Mouse (Mus musculus) megakaryocyte, embryonic 14.5 days (primary cell): ENCODE data around the gene Hoxc9. TPM values are rescaled to one million over a fixed set of nuclear protein-coding genes. Genes with fewer than 3 reads are reported as not detected.

Experiments
- H3K27me3 ChIP-seq: replicated peaks from 2 replicates; pipeline ENCODE3; 2012; ENCODE audit warnings: inconsistent platforms
- H3K36me3 ChIP-seq: replicated peaks from 2 replicates; pipeline ENCODE3; 2012; ENCODE audit warnings: low read length, inconsistent platforms, mixed read lengths
- H3K4me1 ChIP-seq: 2 replicates; pipeline ENCODE4 v1.6.1; 2012; ENCODE audit warnings: inconsistent platforms
- H3K4me3 ChIP-seq: replicated peaks from 2 replicates; pipeline ENCODE3; 2012; ENCODE audit warnings: moderate library complexity, mild to moderate bottlenecking, inconsistent platforms
- H3K9me3 ChIP-seq: 2 replicates; pipeline ENCODE4 v1.6.1; 2012; ENCODE audit warnings: inconsistent platforms
- FLI1 ChIP-seq: IDR thresholded peaks from 2 replicates; pipeline ENCODE4 v1.6.1; 2012; ENCODE audit warnings: low read length, inconsistent platforms, mixed read lengths
- GATA1 ChIP-seq: IDR thresholded peaks from 3 replicates; pipeline ENCODE4 v1.6.1; 2012; ENCODE audit warnings: mixed read lengths, low read length, inconsistent platforms, borderline replicate concordance
- polyA plus RNA-seq: library from polyadenylated mRNA; stranded (reverse); fragments of >175 nt; gene quantifications from 2 replicates; pipeline ENCODE4 v1.2.3, GENCODE M21; 2012; ENCODE audit warnings: low replicate concordance; ENCODE audit not compliant: insufficient read depth

The Hoxc9 gene
- polyA plus RNA-seq, 1 experiment: not detected

DNA sequence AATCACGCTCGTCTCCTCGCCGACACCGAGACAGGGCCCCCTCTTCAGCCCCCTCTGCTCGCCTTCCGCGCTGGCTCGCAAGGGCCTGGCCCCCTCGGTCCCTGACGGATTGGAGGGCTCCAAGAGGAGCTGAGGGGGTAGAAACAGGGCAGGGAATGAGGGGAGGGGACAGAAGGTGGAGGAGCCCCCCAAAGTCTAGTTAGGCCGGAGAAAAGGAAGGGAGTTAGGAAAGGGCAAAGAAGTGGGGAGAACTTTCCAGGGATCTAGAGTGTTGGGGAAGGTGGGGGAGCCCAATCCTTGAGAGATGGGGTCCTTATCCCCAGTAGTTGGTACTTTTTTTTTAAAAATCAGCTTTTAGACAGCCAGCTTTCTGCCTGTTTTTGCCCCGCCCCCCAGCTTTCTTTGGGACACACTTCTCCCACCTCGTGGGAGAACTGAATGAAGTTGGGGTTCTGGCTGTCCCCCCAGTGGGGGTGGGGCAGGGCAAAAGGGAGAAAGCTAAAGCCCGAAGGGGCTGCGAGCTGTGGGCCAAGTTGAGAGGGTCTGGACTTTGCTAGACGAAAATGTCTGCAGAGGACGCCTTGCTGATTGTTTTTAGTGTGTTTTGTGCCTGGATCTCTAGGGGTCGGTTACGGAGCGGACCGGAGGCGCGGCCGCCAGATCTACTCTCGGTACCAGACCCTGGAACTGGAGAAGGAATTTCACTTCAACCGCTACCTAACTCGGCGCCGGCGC lies 34.0 kb downstream of the Hoxc9 start:
- no peak for TF ChIP-seq GATA1
- no peak for TF ChIP-seq FLI1
- H3K27me3 ChIP-seq: peaks cover 98% of the 10 kb centered on the region
- no peaks in the 10 kb centered on the region for H3K9me3 ChIP-seq
- H3K4me3 ChIP-seq: no peak overlapping the region
- no peaks in the 10 kb centered on the region for H3K36me3 ChIP-seq
- peaks cover 31% of the 10 kb centered on the region for H3K4me1 ChIP-seq

DNA sequence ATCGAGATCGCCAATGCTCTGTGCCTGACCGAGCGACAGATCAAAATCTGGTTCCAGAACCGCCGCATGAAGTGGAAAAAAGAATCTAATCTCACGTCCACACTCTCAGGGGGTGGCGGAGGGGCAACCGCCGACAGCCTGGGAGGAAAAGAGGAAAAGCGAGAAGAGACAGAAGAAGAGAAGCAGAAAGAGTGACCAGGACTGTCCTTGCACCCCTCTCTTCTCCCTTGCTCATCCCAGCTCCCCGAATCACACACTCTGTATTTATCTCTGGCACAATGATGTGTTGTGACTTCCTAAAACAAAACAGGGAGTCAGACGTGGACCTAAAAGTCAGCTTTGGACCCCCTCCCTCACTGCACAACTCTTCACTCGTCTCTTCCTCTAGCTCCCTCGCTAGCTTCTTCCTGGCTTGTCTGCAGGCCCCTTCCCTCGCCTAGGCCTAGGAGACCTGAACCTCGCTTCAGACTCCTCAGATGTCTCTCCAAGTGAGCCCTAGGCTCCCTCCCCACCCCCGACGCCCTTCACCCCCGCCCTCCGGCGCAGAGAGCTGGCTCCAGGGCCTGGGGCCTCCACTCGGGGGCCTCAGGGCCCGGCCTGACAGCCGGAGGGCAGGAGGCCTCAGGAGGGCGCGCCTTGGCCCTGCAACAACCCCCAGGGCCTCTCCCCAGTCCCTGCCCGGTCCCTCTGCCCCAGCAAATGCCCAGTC lies 34.8 kb downstream of the Hoxc9 start:
- TF ChIP-seq FLI1 (no peak), GATA1 (no peak)
- H3K4me3 ChIP-seq: no peak overlapping the region
- H3K4me1 ChIP-seq: peaks cover 31% of the 10 kb centered on the region
- H3K27me3 ChIP-seq: peaks cover 98% of the 10 kb centered on the region
- no peaks in the 10 kb centered on the region for H3K9me3 ChIP-seq
- no peaks in the 10 kb centered on the region for H3K36me3 ChIP-seq

DNA sequence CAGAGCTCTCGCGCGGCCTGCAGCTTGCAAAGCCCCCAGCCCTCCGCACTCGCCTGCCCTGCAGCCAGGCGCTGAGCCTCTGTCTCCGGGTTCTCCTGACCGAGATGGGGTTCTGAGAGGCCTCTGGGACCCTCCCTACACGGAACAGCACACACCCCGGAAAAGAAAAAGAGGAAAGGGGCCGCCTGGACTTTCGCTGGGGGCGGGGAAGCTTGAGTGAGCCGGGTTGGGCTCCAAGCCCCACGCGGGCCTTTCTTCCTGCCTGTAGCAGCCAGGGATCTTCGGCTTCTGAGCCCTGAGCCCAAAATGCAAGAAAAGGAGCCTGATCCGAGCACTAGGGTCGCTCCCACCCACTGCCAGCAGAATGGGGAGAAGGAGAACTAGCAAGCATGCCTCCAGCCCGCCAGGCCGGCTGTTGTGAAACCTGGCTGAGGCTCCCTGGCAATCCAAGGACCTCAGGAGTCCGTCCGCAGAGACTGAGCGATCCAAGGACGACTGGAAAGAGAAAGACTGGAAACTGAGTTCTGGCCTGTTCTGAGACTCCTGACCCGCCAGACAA lies 35.8 kb downstream of the Hoxc9 start:
- Histone ChIP-seq H3K4me3 (no peak overlapping the region), H3K36me3 (no peaks in the 10 kb centered on the region), H3K4me1 (peaks cover 31% of the 10 kb centered on the region), H3K27me3 (peaks cover 98% of the 10 kb centered on the region), H3K9me3 (no peaks in the 10 kb centered on the region)
- TF ChIP-seq FLI1: no peak
- TF ChIP-seq GATA1: no peak

DNA sequence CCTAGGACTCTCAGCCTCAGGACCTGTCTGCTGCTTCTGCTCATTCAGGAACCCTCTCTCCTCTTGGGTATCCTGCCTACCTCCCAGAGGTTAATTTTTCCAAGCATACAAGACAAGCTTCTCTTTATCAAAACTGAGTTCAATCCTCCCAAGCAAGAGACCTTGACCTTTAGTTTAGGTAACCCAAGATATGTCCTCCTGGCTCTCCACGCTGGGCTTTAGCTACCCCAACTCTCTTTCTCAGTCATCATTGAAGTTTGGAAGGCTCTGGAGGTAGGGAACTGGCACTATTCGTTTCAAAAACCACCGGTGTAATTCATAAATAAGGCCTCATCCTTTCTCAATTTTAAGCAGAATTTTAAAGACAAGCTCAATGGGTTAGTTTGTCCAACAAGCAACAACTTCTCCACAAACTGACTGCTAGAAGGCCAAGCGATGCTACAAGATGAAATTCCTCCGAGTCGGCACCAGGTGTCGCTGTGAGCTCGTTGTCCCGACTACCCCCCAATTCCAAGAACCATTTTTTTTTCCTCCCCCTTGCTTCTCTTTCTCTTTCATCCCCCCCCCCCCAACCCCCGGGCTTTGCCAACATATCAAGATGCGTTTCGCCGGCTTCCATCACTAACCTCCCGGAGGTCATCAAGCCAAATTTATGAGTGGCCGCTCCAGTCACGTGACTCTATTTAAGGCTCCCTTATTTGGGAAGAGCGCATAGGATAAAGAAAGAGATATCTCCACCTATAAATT lies 37.2 kb downstream of the Hoxc9 start:
- Histone ChIP-seq H3K36me3 (no peaks in the 10 kb centered on the region), H3K4me1 (peaks cover 31% of the 10 kb centered on the region), H3K9me3 (no peaks in the 10 kb centered on the region), H3K4me3 (peak overlapping the region; percentile 59), H3K27me3 (peaks cover 98% of the 10 kb centered on the region)
- TF ChIP-seq GATA1 (no peak), FLI1 (no peak)

DNA sequence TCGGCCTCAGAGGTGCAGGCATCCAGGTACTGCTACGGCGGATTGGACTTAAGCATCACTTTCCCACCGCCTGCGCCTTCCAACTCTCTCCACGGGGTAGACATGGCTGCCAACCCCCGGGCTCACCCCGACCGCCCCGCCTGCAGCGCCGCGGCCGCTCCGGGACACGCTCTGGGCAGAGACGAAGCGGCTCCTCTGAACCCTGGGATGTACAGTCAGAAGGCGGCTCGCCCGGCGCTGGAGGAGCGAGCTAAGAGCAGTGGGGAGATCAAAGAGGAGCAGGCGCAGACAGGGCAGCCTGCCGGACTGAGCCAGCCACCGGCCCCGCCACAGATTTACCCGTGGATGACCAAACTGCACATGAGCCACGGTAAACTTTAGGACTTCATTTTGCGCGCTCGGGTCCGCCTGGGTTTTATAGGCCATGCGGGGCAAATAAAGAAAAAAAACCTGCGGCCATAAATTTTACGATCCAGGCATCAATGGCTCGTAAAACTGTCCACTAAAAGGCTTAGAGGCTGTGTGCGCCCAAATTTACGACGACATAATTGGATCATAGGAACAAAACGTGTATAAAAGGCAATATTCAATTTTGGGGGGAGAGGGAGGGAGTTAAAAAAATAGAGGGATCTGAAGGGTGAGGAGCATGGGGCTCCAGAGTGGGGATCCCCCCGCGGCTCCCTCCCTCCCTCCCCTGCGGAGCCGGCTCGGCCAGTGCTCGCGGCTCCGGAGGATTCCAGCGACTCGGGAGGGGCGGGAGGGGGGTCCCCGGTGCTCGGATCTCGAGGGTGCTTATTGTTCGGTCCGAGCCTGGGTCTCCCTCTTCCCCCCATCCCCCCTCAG lies 38.1 kb downstream of the Hoxc9 start:
- Histone ChIP-seq H3K36me3 (no peaks in the 10 kb centered on the region), H3K4me3 (peak overlapping the region; percentile 82), H3K4me1 (peaks cover 34% of the 10 kb centered on the region), H3K9me3 (no peaks in the 10 kb centered on the region), H3K27me3 (peaks cover 99% of the 10 kb centered on the region)
- TF ChIP-seq FLI1 (no peak), GATA1 (no peak)

DNA sequence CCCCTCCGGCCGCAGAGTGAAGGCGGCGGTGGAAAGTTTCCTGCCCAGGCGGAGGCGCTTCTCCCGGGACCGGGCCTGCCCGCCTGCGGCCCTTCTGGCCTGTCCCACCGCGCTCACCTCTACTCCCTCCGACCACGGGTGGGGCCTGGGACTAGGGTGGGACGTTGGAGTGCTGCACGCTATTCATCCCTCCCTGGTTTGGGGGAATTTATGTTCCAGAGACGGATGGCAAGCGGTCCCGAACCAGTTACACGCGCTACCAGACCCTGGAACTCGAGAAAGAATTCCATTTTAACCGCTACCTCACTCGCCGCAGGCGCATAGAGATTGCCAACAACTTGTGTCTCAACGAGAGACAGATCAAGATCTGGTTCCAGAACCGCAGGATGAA lies 38.8 kb downstream of the Hoxc9 start:
- TF ChIP-seq GATA1: no peak
- TF ChIP-seq FLI1: no peak
- H3K27me3 ChIP-seq: peaks cover 99% of the 10 kb centered on the region

DNA sequence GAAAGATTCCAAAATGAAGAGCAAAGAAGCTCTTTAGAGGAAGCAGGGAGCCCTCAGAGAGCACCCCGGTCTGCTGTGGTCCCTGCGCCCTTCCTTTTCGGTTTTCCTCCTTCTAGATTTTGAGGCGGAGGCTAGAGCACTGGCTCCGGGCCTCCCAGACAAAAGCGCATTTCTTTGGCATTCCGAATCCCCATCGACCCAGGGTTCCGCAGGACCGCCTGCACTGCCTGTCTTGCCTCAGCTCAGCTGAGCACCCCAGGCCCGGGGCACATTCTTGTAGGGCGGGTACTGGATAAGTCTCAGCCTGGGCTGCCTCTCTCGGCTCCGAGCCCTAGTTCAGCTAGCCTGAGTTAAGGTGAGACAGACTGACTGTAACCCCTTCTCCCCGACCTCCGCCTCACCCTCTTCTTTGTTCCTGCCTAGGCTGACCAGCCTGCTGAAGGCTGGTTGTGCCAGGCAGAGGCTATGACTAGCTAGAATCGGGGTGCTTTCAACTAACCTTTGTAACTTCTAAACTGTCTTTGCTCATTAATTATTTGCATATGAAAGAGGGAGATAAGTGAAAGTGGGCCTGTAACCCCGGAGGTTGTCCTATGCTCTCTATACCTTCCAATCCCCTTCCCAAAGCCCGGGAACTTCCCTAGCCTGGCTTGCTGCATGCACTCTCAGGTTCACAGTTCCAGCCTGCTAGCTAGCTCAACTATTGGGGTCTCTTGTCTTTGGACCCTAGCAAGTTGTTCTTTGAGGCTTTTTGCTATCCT lies 39.3 kb downstream of the Hoxc9 start:
- peaks cover 99% of the 10 kb centered on the region for H3K27me3 ChIP-seq
- no peaks in the 10 kb centered on the region for H3K36me3 ChIP-seq
- TF ChIP-seq GATA1 (no peak), FLI1 (no peak)
- no peaks in the 10 kb centered on the region for H3K9me3 ChIP-seq
- no peak overlapping the region for H3K4me3 ChIP-seq
- H3K4me1 ChIP-seq: peaks cover 32% of the 10 kb centered on the region

More for the DNA sequence above, 38.8 kb downstream of the Hoxc9 start:
- no peaks in the 10 kb centered on the region for H3K9me3 ChIP-seq
- no peaks in the 10 kb centered on the region for H3K36me3 ChIP-seq
- H3K4me1 ChIP-seq: peaks cover 33% of the 10 kb centered on the region
- H3K4me3 ChIP-seq: no peak overlapping the region

DNA sequence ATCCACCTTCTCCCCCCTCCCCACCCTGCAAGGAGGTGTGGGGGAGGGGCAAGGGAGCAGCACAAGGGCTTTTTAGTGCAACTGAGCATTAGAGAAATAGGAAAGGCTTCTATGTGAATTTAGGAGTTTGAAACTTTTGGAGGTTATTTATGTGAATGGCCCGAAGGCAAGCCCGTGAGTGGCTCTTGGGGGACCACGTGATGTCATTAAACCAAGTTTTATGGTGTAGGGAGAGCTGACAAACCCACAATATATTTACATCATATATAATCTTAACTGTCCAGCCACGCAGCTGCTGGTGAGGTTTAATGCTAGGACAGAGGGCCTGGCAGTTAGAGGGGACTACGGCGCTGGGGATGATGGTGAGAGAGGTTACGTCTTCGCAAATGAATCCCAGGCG lies 42.4 kb downstream of the Hoxc9 start, which contains the start of gene Hoxc4:
Hoxc4 (plus strand) TSS at position 299 of the 400 bp plus-strand sequence.
- H3K36me3 ChIP-seq: no peaks in the 10 kb centered on the region
- H3K4me1 ChIP-seq: peaks cover 21% of the 10 kb centered on the region
- H3K27me3 ChIP-seq: peaks cover 97% of the 10 kb centered on the region
- H3K4me3 ChIP-seq: no peak within 1 kb of the TSS
- TF ChIP-seq FLI1: no peak
- TF ChIP-seq GATA1: no peak
- H3K9me3 ChIP-seq: no peaks in the 10 kb centered on the region

DNA sequence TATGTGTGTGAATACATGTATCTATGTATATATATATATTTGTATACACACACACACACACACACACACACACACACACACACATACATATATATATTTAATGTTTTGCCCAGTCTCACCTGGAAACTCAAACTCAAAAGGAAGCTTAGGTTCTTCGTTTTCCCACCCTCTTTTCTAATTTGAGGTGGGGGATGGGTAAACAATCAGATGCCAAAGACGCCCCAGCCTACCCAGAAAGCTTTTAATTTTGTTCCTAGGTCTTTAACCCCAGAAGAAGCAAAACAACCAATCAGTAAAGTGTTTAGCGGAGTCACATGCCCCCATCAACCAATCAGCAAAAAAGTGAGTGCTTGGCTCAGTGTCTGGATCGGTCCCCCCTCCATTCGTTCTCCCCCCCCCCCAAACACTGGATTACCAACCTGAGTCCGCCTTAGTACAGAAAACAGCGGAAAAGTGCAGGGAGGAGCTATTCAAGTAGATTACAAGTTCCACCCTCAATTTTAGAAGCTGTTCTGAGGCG lies 44.7 kb downstream of the Hoxc9 start:
- H3K27me3 ChIP-seq: peaks cover 91% of the 10 kb centered on the region
- no peaks in the 10 kb centered on the region for H3K9me3 ChIP-seq
- peaks cover 8% of the 10 kb centered on the region for H3K4me1 ChIP-seq
- H3K36me3 ChIP-seq: no peaks in the 10 kb centered on the region
- TF ChIP-seq FLI1: no peak
- no peak for TF ChIP-seq GATA1
- H3K4me3 ChIP-seq: no peak overlapping the region
